Mouse (Mus musculus) small intestine, adult 2 months (tissue): ENCODE results near the gene Pcgf2. TPM values are rescaled to one million over a fixed set of nuclear protein-coding genes. Genes with fewer than 3 reads are reported as not detected.

Source experiments
- H3K27ac ChIP-seq: fragments of 200-500 bp; 2 replicates; pipeline ENCODE4 v1.5.1; 2012; ENCODE audit warnings: low read depth, low read length, control low read depth, inconsistent platforms; ENCODE audit not compliant: insufficient read depth
- H3K27me3 ChIP-seq: fragments of 200-500 bp; 2 replicates; pipeline ENCODE4 v1.6.1; 2012; ENCODE audit warnings: mild to moderate bottlenecking, moderate library complexity, low read length, inconsistent platforms; ENCODE audit not compliant: control insufficient read depth, insufficient read depth
- H3K36me3 ChIP-seq: fragments of 200-500 bp; 2 replicates; pipeline ENCODE4 v1.6.1; 2012; ENCODE audit warnings: mild to moderate bottlenecking, low read length, control low read depth, inconsistent platforms; ENCODE audit not compliant: control insufficient read depth, insufficient read depth
- H3K4me1 ChIP-seq: fragments of 200-500 bp; 2 replicates; pipeline ENCODE4 v1.6.1; 2012; ENCODE audit warnings: low read length, inconsistent platforms, mixed read lengths; ENCODE audit not compliant: control insufficient read depth, insufficient read depth, insufficient read length
- H3K4me3 ChIP-seq: fragments of 200-500 bp; 2 replicates; pipeline ENCODE4 v1.5.1; 2012; ENCODE audit warnings: low read depth, mild to moderate bottlenecking, control low read depth, inconsistent platforms, low read length, moderate library complexity
- CTCF ChIP-seq: fragments of 200-500 bp; IDR thresholded peaks from 2 replicates; pipeline ENCODE4 v1.5.1; 2012; ENCODE audit warnings: low read depth, mild to moderate bottlenecking, control low read depth, inconsistent platforms, low read length, moderate library complexity, mixed read lengths; ENCODE audit not compliant: insufficient replicate concordance, insufficient read length; ENCODE audit errors: extremely low read depth
- POLR2A ChIP-seq: fragments of 200-500 bp; IDR thresholded peaks from 2 replicates; pipeline ENCODE4 v1.6.1; 2012; ENCODE audit warnings: low read depth, mild to moderate bottlenecking, control low read depth, inconsistent platforms, low read length, moderate library complexity
- WGBS: fragments of 180-500 bp; shearing (Covaris S2); methylation state at CpG from one replicate; pipeline ENCODE4 v1.1.7; 2018; 5-methylcytosine and 5-hydroxymethylcytosine counted together
- polyA plus RNA-seq: library from polyadenylated mRNA; depleted of rRNA; stranded (reverse); fragments of >200 nt; gene quantifications from 2 replicates; pipeline ENCODE4 v1.2.3, GENCODE M21; 2012

Gene Pcgf2
- polyA plus RNA-seq, 1 experiment, result 77.9 TPM

DNA sequence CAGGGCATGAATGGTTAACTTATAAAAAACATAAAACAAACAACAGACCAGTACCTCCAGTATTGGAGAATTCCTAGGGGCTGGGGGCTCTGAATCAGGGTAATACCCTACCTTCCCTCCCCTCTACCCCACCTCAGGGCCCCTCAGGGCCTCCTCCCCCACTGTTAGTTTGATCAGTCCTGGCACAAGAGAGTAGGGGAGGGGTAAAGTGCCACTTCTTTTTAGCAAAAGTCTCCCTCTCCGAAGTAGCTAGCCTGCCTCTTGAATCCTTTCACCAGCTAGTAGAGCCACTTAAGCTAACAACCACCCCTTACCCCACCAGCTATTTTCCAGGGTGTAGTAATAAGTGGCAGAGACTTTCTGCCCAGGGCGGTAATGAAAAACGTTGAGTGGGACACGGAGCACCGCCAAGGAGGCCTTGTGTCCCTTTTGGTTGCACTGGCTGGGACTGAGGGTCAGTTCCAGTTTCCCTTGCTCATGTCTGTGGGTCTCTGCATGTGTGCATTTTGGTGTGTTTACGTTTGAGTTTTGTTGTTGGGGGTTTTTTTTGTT lies 17.7 kb downstream of the Pcgf2 start:
- Histone ChIP-seq H3K4me3 (no peak overlapping the region), H3K27ac (no peak overlapping the region), H3K27me3 (no peaks in the 10 kb centered on the region), H3K4me1 (peaks cover 24% of the 10 kb centered on the region), H3K36me3 (peaks cover 25% of the 10 kb centered on the region)
- WGBS, result 82% methylated on average over 6 of the region's 6 CpGs
- no peak for TF ChIP-seq POLR2A
- no peak for TF ChIP-seq CTCF

- Histone ChIP-seq H3K4me1 (peaks cover 15% of the 10 kb centered on the region), H3K27me3 (no peaks in the 10 kb centered on the region), H3K27ac (no peak overlapping the region), H3K36me3 (peaks cover 41% of the 10 kb centered on the region), H3K4me3 (no peak overlapping the region)
- WGBS, result 77% methylated on average over 12 of the region's 12 CpGs
- TF ChIP-seq POLR2A, result no peak
- TF ChIP-seq CTCF, result no peak
Observed at GRCm38 (mm10) chr11:97680430-97680829, 19.9 kb downstream of the Pcgf2 start.

DNA sequence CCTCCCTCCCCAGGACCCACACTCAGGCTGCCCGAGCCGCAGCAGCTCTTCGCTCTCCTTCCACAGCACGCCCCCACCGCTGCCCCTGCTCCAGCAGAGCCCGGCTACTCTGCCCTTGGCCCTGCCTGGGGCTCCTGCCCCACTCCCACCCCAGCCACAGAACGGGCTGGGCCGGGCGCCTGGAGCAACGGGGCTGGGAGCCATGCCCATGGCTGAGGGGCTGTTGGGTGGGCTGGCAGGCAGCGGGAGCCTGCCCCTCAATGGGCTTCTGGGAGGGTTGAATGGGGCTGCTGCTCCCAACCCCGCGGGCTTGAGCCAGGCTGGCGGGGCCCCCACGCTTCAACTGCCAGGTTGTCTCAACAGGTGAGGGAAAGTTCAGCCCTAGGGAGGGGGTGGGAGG lies 22.0 kb downstream of the Pcgf2 start:
- no peaks in the 10 kb centered on the region for H3K27me3 ChIP-seq
- TF ChIP-seq CTCF (no peak), POLR2A (no peak)
- no peaks in the 10 kb centered on the region for H3K4me1 ChIP-seq
- H3K36me3 ChIP-seq, result peaks cover 60% of the 10 kb centered on the region
- WGBS, result 96% methylated on average over 15 of the region's 15 CpGs
- H3K4me3 ChIP-seq, result no peak overlapping the region
- no peak overlapping the region for H3K27ac ChIP-seq

- TF ChIP-seq POLR2A (no peak), CTCF (no peak)
- Histone ChIP-seq H3K36me3 (peaks cover 65% of the 10 kb centered on the region), H3K4me3 (no peak overlapping the region), H3K27me3 (no peaks in the 10 kb centered on the region), H3K27ac (no peak overlapping the region), H3K4me1 (no peaks in the 10 kb centered on the region)
- WGBS, result 87% methylated on average over 8 of the region's 8 CpGs
Observed at GRCm38 (mm10) chr11:97677842-97678241, 22.5 kb downstream of the Pcgf2 start.

DNA sequence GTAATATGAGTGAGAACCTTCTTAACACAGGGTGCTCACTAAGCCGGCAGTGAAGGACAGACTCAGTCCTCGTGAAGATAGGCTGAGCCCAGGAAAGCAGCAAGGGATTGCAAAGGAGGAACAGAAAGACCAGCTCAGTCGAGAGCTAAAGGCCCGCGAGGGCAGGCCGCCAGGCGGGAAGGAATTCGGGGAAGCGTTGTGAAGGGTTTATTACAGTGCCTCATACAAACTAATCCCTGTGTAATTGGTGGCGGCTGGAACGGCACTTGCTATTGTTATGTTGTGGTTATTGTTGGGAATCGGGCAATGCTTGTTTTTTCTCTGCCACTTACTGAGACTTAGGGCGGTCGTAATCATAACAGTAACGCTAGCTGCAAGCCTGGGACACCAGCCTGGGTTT lies 22.9 kb downstream of the Pcgf2 start:
- no peak overlapping the region for H3K4me3 ChIP-seq
- H3K36me3 ChIP-seq, result peaks cover 68% of the 10 kb centered on the region
- no peaks in the 10 kb centered on the region for H3K4me1 ChIP-seq
- 57% methylated on average over 15 of the region's 15 CpGs for WGBS
- no peaks in the 10 kb centered on the region for H3K27me3 ChIP-seq
- no peak for TF ChIP-seq POLR2A
- no peak for TF ChIP-seq CTCF
- no peak overlapping the region for H3K27ac ChIP-seq

- TF ChIP-seq POLR2A, result no peak
- TF ChIP-seq CTCF, result no peak
- Histone ChIP-seq H3K27me3 (no peaks in the 10 kb centered on the region), H3K4me1 (no peaks in the 10 kb centered on the region), H3K27ac (no peak overlapping the region), H3K4me3 (no peak overlapping the region), H3K36me3 (peaks cover 66% of the 10 kb centered on the region)
- WGBS, result 91% methylated on average over 15 of the region's 15 CpGs
Observed at GRCm38 (mm10) chr11:97676050-97676754, 24.1 kb downstream of the Pcgf2 start.

GRCm38 (mm10) chr11:97673148-97673547 lies 27.1 kb downstream of the Pcgf2 start:
- 90% methylated on average over 11 of the region's 11 CpGs for WGBS
- TF ChIP-seq CTCF (no peak), POLR2A (no peak)
- no peak overlapping the region for H3K27ac ChIP-seq

More at GRCm38 (mm10) chr11:97673148-97673547, 27.1 kb downstream of the Pcgf2 start:
- H3K4me3 ChIP-seq, result no peak overlapping the region
- peaks cover 67% of the 10 kb centered on the region for H3K36me3 ChIP-seq
- no peaks in the 10 kb centered on the region for H3K4me1 ChIP-seq
- no peaks in the 10 kb centered on the region for H3K27me3 ChIP-seq
